Mouse (Mus musculus): ENCODE measurements around the gene Vcl.
A peak's percentile ranks its signal among the peaks of the same experiment; 100 is the strongest.

The Vcl gene

DNA sequence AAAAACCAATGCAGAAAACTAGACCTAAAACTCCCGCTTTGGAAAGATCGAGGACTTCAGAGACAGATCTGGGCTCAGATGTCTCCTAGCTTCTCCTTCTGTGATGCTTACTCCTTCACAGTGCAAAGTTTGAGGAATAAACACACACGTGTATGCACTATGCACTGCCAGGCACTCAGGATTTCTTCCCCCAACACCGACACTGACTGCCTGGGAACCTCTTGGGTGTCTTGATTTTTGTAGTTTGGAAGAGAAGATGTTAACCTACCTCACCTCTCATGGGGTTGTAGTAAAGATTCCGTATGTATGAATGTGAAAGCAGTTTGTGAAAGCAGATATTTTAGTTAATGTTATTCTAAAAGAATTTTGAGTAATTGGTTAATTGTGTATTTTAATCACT lies 88.7 kb downstream of the Vcl start:
- no peak for DNase-seq

DNA sequence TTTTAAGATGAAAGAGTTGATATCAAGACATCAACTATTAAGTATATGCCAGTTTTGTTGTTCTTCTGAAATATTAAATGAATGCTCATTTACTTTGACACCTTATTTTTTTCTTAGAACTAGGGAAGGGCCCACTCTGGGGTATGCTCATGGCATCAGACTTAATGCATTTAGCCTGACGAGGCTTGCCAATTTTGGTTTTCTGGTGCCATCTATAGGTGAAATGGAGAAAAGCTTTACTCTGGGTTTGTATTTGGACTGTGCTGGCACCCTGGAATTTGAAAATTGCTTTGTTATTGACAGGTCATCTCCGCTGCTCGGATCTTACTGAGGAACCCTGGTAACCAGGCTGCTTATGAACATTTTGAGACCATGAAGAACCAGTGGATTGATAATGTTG lies 89.8 kb downstream of the Vcl start:
- peak; percentile 60 for DNase-seq

DNA sequence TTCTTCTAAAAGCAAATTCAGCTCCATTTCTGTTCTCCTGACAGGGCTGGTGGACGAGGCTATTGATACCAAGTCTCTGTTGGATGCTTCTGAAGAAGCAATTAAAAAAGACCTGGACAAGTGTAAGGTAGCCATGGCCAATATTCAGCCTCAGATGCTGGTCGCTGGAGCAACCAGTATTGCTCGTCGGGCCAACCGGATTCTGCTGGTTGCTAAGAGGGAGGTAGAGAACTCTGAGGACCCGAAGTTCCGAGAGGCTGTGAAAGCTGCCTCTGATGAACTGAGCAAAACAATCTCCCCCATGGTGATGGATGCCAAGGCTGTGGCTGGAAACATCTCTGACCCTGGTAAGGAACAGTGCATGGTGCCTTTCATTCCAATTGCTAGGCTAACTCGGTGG lies 91.2 kb downstream of the Vcl start:
- DNase-seq, result no peak

DNA sequence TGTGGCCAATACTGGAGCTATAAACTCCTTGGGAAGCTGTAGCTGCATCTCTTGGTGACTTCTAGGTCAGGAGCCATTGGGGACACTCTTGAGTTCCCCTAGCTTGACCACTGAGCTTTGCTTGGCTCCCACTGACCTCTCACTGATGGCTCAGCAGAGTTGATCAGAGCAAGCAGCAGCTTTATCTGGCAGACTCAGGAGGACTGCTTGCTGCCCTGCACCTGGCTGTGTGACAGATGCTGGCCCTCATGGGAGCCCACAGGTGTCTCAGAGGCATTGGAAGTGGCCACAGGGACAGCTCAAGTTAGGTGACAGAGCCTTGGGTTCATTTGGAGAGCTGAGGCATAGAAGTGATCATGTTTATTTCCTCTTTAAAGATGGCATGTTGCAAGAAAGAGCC lies 98.3 kb downstream of the Vcl start:
- no peak for DNase-seq

DNA sequence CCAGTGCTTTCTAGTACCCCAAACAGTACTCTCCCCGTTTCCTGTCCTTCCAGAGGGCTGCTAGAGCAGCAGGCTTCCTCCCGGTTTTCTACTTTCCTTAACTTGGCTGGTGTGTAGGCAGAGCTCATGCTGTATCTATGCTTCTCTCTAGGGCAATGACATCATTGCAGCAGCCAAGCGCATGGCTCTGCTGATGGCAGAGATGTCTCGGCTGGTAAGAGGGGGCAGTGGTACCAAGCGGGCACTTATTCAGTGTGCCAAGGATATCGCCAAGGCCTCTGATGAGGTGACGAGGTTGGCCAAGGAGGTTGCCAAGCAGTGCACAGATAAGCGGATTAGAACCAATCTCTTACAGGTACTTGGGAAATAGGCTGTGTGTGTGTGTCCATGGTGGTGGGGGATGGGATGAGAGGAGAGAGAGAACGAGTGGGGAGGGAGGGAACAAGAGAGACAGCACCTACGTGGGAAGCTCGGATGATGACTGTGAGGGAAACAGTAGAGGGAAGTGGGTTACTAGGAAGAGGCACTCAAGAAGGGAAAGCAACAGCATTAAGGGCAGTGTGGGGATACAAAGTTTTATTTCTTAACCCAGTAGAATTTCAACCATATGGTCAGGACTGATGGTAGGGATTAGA lies 99.9 kb downstream of the Vcl start:
- DNase-seq, result no peak

DNA sequence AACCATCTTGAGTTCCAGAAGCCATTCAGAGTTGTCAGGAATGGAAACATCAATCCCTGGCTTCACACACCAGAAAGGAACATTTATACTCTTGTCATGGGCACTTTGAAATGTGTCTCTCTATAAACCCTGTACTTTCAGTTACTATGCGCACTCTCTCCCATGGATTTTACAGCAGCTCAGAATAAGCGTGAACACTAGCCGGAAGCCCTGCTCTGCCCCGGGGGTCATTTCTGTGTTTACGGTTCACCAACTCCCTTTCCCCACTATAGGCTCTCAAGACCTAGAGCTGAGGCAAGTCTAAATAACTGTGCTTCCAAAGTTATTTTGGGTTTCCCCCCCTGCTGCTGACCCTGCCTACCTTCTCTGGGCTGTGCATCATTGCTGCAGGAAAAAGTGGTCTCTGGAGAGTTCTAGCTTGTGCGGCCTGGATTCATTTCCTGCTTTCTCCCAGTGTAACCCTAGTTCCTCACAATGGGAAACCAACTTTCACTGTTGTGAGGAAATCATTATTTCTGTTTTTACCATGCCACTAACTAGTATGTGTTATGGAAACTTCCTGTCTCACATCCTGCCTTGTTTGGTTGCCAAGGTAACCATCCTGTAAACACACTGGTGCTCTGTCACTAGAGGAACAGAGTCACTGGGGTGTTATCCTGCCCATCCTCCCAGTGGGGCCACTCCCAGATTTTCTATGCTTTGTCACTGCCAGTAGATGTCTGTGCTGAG lies 102.7 kb downstream of the Vcl start:
- DNase-seq, result peak; percentile 92

DNA sequence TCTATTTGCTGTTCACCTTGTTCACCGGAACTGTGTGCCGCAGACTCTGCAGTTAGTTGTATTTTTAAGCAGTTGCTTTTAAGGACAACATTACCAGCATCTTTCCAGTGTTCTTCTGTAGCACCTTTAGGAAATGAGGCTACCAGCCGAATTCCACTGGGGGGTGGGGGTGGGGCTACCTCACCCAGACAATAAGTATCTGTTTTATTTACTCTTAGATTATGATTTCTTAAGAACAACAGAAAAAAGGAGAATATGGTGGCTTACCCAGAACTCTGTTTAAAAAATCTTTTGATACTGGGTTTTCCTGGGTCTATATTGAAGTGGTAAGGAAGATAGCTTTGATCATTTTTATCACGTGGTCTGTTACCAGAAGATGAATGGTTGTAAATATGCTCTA lies 105.1 kb downstream of the Vcl start:
- no peak for DNase-seq

DNA sequence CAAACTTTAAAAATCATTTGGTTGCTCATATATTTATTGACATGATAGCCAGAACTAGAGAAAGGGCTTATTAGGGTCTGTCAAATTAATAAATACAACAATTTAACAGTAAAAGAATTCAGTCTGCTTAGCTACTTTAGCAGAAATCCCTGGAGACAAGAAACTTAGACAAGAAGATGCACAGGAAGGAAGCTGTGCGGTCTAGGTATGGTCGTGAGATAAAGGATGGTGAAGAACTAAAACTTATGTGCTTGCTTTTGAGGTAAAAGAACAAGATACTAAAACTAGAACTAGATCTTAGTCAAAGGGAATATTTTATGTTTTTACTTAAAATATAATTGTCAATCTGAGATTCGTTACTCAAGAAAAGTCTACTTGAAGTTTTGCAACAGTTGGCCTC lies 105.6 kb downstream of the Vcl start:
- no peak for DNase-seq

DNA sequence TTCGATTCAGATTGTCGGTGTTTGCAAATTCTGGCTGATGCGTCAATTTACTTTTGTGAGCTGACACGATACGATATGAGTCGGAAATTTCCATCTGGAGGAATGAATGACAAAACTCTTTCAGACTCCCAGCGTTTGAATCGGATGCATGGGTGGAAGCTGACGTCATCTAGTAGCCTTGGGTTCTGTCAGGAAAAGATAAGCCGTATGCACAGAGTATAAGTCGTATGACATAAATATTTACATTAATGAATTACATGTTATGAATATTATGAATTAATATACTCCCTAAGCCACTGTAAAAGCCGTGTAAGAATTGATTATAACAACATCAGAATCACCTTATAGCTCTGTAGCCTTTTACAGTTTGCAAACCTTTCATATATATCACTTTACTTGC lies 109.9 kb downstream of the Vcl start:
- DNase-seq, result no peak

DNA sequence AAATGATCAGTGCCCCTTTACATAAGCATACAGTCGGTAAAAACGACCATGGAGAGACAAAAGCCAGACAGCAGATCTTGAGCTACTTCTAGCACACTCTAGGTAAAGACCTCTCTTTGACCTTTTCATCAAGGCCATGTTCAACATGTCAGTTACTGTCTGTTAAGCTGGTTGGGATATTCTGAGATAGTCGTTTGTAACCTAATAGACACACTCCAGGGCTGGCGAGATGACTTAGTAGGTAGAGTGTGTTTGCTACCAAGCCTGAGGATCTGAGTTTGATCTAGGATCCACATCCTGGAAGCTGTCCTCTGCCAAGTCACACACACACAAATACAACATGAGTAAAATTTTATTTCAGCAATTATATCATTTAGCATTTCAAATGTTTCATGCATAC lies 110.4 kb downstream of the Vcl start:
- no peak for DNase-seq

DNA sequence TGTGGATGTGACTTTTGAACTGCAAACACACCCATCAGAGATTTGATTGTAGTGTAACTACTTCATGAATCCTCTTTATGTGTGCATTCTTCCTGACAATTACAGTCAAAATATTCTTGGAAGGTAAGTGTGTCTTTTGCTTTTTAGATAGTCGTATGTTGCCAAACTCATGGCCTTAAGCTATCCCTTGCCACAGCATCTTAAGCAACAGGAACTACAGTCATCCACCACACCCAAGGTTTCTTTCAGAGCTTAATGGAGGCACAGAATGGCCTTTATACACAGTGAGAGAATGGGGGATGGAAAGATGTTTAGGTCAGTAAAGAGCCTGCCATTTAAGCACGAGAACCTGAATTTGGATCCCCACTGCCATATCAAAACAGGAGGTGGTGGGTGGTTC lies 118.6 kb downstream of the Vcl start:
- DNase-seq, result peak; percentile 44

DNA sequence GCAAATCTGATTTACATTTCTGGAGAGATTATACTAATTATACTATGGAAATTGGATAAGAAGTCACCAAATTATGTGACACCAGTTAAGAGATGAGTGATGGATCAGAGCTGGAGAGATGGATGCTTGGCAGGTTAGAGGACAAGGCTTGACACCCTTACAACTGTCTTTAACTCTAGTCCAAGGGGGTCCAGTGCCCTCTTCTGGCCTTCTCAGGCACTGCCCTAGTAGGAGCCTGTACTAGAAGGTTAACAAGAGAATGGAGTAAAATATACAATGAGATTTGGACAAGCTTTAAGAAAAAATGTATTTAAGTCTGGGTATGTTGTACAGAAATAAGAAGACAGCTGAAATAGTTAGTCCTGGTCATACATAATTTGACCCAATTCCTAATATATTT lies 119.7 kb downstream of the Vcl start:
- DNase-seq, result peak; percentile 87

DNA sequence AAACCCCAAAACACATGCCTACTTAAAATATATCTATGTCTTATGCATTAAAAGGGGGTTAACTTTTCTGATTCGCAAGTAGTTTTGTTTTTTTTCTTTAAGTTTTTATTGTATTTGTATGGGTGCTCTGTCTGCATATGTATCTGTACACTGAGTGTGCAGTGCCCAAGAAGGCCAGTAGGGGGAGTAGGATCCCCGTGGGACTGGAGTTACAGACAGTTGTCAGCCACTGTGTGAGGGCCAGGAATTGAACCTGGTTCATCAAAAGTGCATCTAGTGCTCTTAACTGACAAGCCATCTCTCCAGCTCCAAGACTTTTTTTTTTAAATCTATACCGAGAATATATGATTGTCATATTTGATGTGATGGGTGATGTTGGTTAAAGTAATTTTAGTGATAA lies 121.5 kb downstream of the Vcl start:
- DNase-seq, result peak; percentile 45

DNA sequence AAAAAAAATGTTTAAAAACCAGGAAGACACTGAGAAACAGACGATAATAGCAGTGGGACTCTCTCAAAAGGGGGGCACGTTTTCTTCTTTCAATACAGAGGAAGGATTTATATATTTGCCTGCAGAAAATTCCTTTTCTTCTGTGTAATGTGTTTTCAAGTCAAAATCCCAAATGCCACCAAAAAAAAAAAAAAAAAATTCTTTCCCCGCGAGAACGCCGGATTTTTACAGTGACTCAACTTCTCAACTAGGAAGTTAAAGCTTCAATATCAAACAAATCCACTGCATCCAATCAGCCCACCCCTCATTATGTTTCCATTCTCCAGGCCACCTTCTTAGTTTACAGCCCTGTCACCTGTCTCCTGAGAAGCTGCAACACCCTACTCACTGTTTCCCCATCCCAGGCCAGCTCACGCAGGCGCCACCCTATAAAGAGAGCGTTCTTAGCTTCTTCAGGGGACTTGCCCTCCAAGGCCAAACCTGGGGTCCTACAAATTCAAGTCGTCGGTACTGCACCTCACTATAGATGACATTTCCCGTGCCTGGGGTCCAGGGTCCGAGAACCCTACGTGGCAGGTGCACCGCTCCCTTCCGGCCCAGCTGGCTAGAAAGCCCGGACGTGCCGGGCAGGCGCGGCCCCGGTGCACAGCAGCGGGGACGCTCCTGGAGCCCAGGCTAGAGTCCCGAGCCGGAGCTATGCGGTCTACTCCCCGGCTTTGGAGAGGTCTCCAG lies 122.3 kb downstream of the Vcl start:
- DNase-seq, result no peak

DNA sequence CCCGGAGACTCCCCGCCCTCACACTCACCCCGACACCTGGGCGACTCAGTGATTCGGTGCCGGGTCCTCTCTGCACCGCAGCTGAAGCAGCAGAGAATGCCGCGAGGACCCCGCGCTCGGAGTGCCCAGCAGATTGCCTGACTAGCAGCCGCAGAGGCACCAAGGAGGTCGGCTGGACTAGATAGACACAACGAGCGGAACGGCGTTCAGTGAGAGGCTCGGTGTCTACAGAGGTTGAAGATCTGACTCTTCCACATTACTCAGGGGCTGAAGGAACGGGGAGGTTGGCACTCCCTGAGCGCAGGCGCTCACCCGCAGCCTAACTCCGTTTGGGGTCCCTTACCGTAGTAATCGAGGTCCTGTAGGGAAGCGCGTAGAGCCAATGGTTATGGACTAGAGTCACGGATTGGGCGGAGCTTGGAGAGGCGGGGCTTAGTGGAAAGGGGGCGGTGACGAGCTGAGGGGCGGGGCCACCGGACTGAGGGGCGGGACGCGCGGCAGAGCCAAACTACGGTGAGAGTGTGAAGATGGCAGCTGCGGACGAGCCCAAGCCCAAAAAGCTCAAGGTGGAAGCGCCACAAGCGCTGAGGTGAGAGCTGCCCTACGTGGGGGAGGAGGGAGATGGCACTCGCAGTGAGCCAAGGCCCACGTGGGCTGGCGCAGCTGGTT lies 123.0 kb downstream of the Vcl start, which contains the start of the genes Ap3m1 and Adk:
Gene Ap3m1 (minus strand): TSS at position 397 of the 669 bp plus-strand sequence.
Gene Adk (plus strand): TSS at position 463 of the 669 bp plus-strand sequence.
- peak; percentile 94 for DNase-seq

DNA sequence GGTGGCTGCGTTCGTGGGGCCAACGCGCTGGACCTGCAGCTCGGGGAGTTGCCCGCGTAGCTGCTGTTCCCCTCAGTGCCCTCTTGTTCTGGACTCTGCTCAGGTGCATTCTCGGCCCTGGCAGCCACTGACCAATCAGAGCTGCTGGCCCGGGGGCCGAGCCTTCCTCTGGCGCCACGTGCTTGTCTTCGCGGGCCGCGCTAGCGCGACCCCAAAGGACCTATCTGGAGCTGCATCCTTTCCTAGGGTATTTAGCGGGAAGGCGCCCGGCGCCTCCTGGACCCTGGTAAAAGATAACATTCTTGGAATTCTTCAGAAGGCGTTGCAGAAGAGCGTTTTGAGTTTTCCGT lies 123.6 kb downstream of the Vcl start:
- DNase-seq, result peak; percentile 71

DNA sequence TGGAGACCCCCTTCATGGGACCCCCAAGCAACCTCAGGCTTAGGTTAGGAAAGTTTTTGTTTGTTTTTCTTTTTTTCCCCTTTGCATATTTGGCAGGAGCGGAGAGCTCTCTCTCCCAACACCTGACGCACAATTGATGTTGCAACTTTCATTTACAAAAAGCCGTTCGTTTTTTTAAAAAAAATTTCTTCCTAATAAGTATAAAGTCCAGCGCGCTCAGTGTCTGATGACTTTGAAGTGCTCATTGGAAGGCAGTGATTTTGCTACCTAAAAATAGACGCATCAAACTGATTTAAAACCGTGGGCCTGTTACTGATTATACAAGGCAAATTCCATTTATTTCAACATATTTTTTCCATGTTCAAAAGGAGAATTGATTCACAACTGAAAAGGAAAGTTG lies 124.0 kb downstream of the Vcl start:
- DNase-seq, result peak; percentile 38

DNA sequence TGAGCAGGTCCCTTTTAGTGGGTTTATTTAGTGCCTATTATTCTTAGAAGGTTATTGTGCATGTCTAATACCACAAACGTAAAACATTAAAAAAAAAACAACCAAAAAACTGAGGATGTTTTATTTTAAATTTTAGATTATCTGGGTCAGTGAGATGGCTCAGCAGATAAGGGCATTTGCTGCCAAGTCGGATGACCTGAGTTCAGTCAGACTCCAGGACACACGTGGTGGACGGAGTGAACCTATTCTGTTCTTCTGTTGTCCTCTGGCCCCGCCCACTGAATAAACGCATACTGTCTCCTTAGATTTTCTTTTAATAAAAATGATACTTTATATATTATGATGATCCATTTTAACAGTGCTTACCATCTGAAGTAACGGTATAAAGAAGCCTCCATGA lies 124.4 kb downstream of the Vcl start:
- no peak for DNase-seq

DNA sequence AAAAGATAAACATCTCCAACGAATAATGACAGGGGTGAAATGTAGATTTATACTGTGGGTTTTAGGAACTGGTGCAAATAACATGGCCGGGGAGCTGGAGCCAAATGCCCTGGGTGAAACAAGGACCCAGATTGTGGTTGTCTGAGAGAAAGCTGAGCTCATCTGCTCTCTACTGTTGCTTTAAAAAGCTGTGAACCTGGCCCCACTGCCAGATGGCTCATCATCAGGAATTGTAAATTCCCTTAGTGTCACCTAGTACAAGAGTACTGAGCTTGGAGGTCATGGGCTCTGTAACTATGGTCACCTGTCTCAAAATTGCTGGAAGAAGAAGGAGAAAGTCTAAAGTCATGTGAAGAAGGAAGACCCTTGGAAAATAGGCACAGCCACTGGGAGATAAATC lies 129.8 kb downstream of the Vcl start:
- no peak for DNase-seq

DNA sequence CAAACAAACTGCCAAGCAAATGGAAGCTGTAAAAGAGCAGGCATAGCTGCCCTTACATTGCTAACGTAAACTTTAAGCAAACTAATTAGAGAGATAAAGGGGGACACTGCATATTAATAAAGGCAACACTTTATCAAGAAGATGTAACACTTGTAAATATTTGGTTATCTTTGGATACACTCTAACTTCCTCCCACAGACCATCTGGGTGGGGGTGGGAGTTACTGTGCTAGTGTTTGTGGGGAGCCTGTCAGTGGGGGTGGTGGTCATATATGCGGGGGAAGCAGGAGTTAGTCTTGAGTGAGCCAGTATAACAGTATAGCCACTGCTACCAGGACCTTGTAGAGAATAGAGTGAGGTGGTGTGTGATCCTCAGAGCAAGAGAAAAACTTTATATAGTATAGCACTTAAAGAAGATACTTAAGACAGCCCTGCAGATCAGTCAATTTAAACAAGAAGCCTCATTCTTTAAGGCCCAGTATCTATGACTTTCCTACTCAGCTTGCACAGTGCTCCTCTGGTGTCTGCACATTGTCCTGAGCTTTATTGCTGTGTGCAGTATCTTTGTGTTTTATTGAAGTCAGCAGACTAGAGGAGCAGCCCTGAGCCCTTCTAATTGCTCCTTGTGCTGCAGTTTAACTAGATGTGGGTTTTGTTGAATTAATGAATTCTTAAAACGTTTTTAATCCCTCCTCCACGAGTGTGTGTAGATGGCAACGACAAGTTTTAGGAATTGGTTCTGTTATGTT lies 133.7 kb downstream of the Vcl start:
- DNase-seq, result no peak

DNA sequence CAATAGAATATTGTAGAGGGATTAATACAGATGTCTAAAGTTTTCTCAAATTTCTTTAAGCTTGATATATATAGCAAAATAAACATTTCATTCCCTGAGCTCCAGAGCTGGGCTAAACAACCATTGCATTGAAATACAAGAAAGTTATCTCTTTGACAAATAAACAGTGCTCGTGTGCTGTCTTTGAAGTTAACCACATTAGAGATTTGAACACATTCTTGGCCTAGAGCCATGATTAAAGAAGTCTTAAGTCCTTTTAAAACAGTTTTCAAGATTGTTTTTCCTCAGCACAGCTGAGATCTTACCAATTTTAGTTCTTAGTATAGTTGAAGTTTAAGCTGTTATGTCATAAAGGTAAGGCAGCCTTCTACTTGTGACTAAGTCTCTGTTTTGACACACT lies 135.1 kb downstream of the Vcl start:
- DNase-seq, result peak; percentile 49

DNA sequence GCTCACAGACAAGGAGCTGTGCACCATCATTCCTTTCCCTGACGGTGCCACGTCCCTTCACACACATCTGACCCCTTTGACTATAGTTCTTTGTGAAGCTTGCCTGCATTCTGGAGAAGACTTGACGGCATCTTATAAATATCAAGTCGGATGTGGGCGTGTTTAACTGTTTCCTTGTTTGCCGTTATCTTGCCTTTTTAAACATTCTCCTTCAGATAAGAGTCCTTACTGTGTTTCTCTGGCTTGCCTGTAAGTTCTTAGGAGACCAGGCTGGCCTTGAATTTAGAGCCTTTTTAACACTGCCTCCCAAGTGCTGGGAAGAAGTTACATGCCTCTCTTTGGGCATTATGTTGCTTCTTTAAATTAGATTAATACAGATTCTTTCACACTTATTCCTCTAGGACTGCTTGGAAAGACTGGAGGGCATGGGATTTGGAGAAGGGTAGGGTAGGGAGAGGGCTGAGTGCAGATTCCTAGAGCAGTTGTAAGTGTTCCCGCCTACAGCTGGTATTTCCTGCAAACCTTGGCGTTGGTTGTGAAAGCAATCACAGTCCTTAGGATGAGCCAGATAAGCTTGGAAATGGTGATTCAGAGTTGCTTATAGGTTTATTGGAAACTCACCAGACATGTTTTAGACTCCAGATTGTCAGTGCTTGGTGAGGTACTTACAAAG lies 136.4 kb downstream of the Vcl start:
- DNase-seq, result peak; percentile 69

Measured in lung, postnatal 36 days (tissue).